ENCODE assay signal across 20 mouse cellular contexts in the genomic region with DNA sequence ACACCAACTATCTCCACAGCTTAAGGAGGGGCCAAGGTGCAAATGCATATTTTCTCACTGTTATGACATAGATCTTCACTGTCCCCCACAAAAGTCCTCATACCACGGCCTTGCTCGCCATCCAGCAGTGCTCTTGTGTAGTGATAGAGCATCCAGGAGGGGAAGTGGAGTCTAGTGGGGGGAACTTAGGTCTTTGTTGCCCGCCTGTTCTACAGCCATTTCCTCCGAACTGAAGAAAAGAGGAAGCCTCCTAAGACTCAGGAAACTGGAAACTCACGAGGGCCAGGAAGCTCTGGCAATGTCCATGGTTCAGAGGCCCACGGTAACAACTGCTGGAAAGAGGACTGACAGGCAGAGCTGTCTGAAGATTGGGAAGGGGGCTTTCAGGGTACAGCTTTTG.
DNase-seq lines count a peak whose midpoint lies in the region; ATAC-seq and TF ChIP-seq lines count a peak whose summit lies in the region.
"Had no signal": no experiment of that assay in that cellular context is flagged by ENCODE, and none has a peak within 500 bp of the region (broad histone marks: within the 10 kb centered on the region; RNA-seq: fewer than 3 reads in every experiment).

No protein-coding gene starts in this region.

- peak; percentile 7 for DNase-seq in CD4-positive, CD25-positive, alpha-beta regulatory T cell, adult 2 months (ENCODE audit: low read depth, low spot score)
- DNase-seq in lung, embryonic 14.5 days: peak; percentile 44
- no peak for DNase-seq in lung, postnatal 14 days
- peak; percentile 1 for DNase-seq in 416B (ENCODE audit: low read depth)
- DNase-seq in thymus, adult 18-20 months: no peak
- DNase-seq: adrenal gland, adult 8-10 months; adrenal gland, postnatal 36 days; cerebellum, adult 11 months; cerebellum, adult 8-10 months; cerebellum, postnatal 14 days; forebrain, postnatal 0 days; gastrocnemius, postnatal 14 days; heart, postnatal 4 days had no signal

- H3K27ac ChIP-seq in lung, embryonic 14.5 days (ENCODE audit: low read depth): no peak overlapping the region
- peak overlapping the region; percentile 12; the same call in 1 of the 2 replicates for H3K27ac ChIP-seq in macrophage
- H3K27ac ChIP-seq: embryonic facial prominence, embryonic 13.5 days; forebrain, embryonic 13.5 days; hindbrain, embryonic 12.5 days had no signal

- no peak overlapping the region for H3K4me3 ChIP-seq in lung, embryonic 14.5 days (ENCODE audit: low read depth, low read length)
- H3K4me3 ChIP-seq in macrophage (ENCODE audit: inconsistent target): no peak overlapping the region
- H3K4me3 ChIP-seq: embryonic facial prominence, embryonic 13.5 days; forebrain, embryonic 13.5 days; hindbrain, embryonic 12.5 days had no signal

- no peaks in the 10 kb centered on the region for H3K79me2 ChIP-seq in macrophage (ENCODE audit: inconsistent target)

- no peaks in the 10 kb centered on the region for H3K9me3 ChIP-seq in lung, embryonic 14.5 days (ENCODE audit: low read depth, low read length)
- H3K9me3 ChIP-seq: embryonic facial prominence, embryonic 13.5 days; forebrain, embryonic 13.5 days; hindbrain, embryonic 12.5 days had no signal

- H3K36me3 ChIP-seq in lung, embryonic 14.5 days (ENCODE audit: insufficient read depth): no peaks in the 10 kb centered on the region
- H3K36me3 ChIP-seq in macrophage (ENCODE audit: inconsistent target): no peaks in the 10 kb centered on the region
- H3K36me3 ChIP-seq: embryonic facial prominence, embryonic 13.5 days; hindbrain, embryonic 12.5 days had no signal

- no peak overlapping the region for H3K4me2 ChIP-seq in lung, embryonic 14.5 days
- H3K4me2 ChIP-seq: embryonic facial prominence, embryonic 13.5 days; forebrain, embryonic 13.5 days; hindbrain, embryonic 12.5 days had no signal

- no peak for TF ChIP-seq CTCF in lung, embryonic 14.5 days (IDR thresholded peaks at IDR 0.05; ENCODE audit: low read depth)

- no peak for ATAC-seq in CD4-positive, CD25-positive, alpha-beta regulatory T cell, adult 4 months
- no peak for ATAC-seq in lung, embryonic 14.5 days (ENCODE audit: insufficient read depth)
- no peak for ATAC-seq in inflammation-experienced regulatory T-cells, adult 6 months
- ATAC-seq: forebrain, embryonic 13.5 days; forebrain, postnatal 0 days; hindbrain, embryonic 16.5 days had no signal

- no peak overlapping the region for H3K9ac ChIP-seq in lung, embryonic 14.5 days
- H3K9ac ChIP-seq: embryonic facial prominence, embryonic 13.5 days; forebrain, embryonic 13.5 days; forebrain, postnatal 0 days; hindbrain, embryonic 12.5 days had no signal

- 50% methylated on average over 6 of the region's 6 CpGs for WGBS in lung, embryonic 14.5 days
- 7% methylated on average over 6 of the region's 6 CpGs for WGBS in macrophage (ENCODE audit: missing documents)

- H3K4me1 ChIP-seq in lung, embryonic 14.5 days (ENCODE audit: insufficient read depth): peaks cover 12% of the 10 kb centered on the region; the same call in 1 of the 2 replicates
- H3K4me1 ChIP-seq: embryonic facial prominence, embryonic 13.5 days; forebrain, embryonic 13.5 days; hindbrain, embryonic 12.5 days had no signal

- H3K27me3 ChIP-seq in lung, embryonic 14.5 days (ENCODE audit: insufficient read depth, low read length): no peaks in the 10 kb centered on the region
- H3K27me3 ChIP-seq: embryonic facial prominence, embryonic 13.5 days; forebrain, embryonic 13.5 days; hindbrain, embryonic 12.5 days had no signal

Comparison
In these comparisons a context has a peak if more than half of its experiments do, and no peak if none do; other contexts are left out.
1. DNase-seq: peak in CD4-positive, CD25-positive, alpha-beta regulatory T cell, adult 2 months (single experiment), lung, embryonic 14.5 days (single experiment) and 416B (single experiment); none in lung, postnatal 14 days (single experiment) and thymus, adult 18-20 months (0 of 2).